Mouse (Mus musculus): ENCODE results near the gene Vrk2.

GRCm38 (mm10) chr11:26518991-26519390, 74.8 kb downstream of the Vrk2 start:
- TF ChIP-seq POLR2A (IDR thresholded peaks at IDR 0.05; ENCODE audit: low read depth, low read length) = no peak
- TF ChIP-seq CTCF (IDR thresholded peaks at IDR 0.05; ENCODE audit: extremely low read depth, insufficient read depth, insufficient read length, insufficient replicate concordance) = no peak

Data from spleen, adult 2 months (tissue).